Mouse (Mus musculus) kidney, embryonic 15.5 days (tissue): ENCODE measurements around the gene Hist1h2bp. TPM values are rescaled to one million over a fixed set of nuclear protein-coding genes. Genes with fewer than 3 reads are reported as not detected.
"Not testable (repeated sequence)": the region's sequence is repeated elsewhere in the genome, so short reads cannot be mapped to it uniquely, and the experiment has no call there.

ENCODE experiments used
- ATAC-seq: fragments of 200-750 bp; cut with Nextera tagmentation; replicated peaks from 2 replicates; pipeline ENCODE4 v1.8.0; 2017; ENCODE audit warnings: moderate TSS enrichment; ENCODE audit not compliant: low FRiP score
- H3K27ac ChIP-seq: fragments of 300-500 bp; sonication (generic); 2 replicates; pipeline ENCODE4 v1.5.1; 2015; ENCODE audit warnings: mild to moderate bottlenecking, inconsistent platforms
- H3K27me3 ChIP-seq: fragments of 300-500 bp; sonication (generic); 2 replicates; pipeline ENCODE4 v1.6.1; 2015; ENCODE audit warnings: inconsistent platforms
- H3K36me3 ChIP-seq: fragments of 300-500 bp; sonication (generic); 2 replicates; pipeline ENCODE4 v1.6.1; 2015; ENCODE audit warnings: inconsistent platforms
- H3K4me1 ChIP-seq: fragments of 300-500 bp; sonication (generic); 2 replicates; pipeline ENCODE4 v1.6.1; 2015; ENCODE audit warnings: inconsistent platforms
- H3K4me2 ChIP-seq: fragments of 300-500 bp; sonication (generic); 2 replicates; pipeline ENCODE4 v1.6.1; 2015; ENCODE audit warnings: moderate library complexity, mild to moderate bottlenecking, inconsistent platforms
- H3K4me3 ChIP-seq: fragments of 300-500 bp; sonication (generic); replicated peaks from 2 replicates; pipeline ENCODE4 v1.5.1; 2015; ENCODE audit warnings: mild to moderate bottlenecking, inconsistent platforms
- H3K9ac ChIP-seq: fragments of 300-500 bp; sonication (generic); 2 replicates; pipeline ENCODE4 v1.6.1; 2015; ENCODE audit warnings: mild to moderate bottlenecking, inconsistent platforms
- H3K9me3 ChIP-seq: fragments of 300-500 bp; sonication (generic); replicated peaks from 2 replicates; pipeline ENCODE4 v1.6.1; 2016; ENCODE audit warnings: inconsistent platforms
- WGBS: fragments of 180-500 bp; shearing (Covaris S2); methylation state at CpG from one replicate; pipeline ENCODE4 v1.1.7; 2015; ENCODE audit warnings: mixed read lengths; 5-methylcytosine and 5-hydroxymethylcytosine counted together
- polyA plus RNA-seq: library from polyadenylated mRNA; unstranded; fragments of >200 nt; fragmentation: Nextera tagmentation; extraction: Ambion mirVana; gene quantifications from 2 replicates; pipeline ENCODE4 v1.2.1, GENCODE M21; 2015

The Hist1h2bp gene
- polyA plus RNA-seq, 1 experiment from 2014 or later, result 1.8 TPM

DNA sequence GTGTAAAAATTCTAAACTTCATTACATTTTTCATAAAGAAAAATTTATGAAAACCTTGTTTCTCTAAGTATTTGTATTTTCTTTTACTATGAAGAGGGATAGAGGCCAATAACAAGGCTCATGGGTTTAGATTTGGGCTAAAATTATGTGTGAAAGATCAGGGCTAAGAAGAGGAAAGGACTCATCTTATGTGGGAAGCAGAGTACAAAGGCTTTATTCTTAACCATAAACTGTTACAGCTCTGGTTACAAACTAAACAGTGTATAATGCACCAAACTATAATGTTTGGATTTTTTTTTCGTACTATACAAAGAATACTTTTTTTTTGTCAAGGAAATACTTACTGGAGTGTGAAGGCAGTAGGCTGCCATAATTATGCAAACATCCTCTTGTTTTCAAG is 31.6 kb upstream of the Hist1h2bp start:
- peak overlapping the region; percentile 44 for H3K4me2 ChIP-seq
- peaks cover 13% of the 10 kb centered on the region; the same call in 1 of the 2 replicates for H3K4me1 ChIP-seq
- no peak overlapping the region for H3K9ac ChIP-seq
- no peak overlapping the region for H3K27ac ChIP-seq
- no peaks in the 10 kb centered on the region for H3K9me3 ChIP-seq
- no peak overlapping the region; the same call in 1 of the 2 replicates for H3K4me3 ChIP-seq
- 49% methylated on average over 1 of the region's 1 CpGs for WGBS
- no peaks in the 10 kb centered on the region for H3K27me3 ChIP-seq
- ATAC-seq, result no peak
- no peaks in the 10 kb centered on the region for H3K36me3 ChIP-seq

DNA sequence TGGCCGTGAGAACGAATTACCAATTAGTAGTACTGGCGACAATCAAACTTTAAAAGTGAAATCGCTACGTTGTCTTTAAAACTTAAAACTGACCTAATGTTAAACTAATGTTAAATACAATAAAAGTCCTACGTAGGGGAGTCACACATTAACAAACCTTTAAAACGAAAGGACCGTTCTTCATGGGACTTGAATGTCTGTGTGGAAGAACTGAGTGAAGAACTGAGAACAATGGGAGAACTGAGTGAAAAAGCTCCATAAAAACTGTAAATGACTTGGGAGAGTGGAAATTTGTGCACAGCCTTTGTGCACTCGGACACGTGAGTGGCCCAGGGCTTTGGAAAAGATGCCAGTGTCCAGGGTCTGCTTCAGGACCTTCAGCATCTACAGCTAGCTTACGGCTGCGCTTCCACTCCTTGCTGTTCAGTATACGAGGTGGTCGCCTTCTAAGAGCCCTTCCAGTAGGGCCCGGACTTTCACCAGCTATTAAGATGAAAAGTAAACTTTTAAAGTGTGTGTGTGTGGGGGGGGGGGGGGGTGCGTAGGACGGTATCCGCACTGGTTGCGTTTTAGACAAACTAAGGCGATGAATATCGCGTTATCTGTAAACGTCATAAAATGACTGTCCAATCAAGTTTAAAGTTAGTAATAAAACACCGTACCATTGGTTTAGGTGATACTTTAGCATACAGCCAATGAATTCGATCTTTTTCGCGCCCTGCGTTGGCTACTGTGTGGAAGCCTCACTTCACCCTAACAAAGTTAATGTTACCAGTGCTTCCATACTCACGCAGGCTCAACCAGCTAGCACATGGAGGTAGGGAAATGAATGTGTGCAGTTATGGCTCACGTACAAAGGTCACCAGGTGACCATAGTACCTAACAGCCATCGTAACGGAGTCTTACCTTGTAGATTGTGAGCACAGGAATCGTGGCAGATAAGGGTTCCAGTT is 8.2 kb upstream of the Hist1h2bp start:
- H3K4me2 ChIP-seq, result peak overlapping the region; percentile 74
- no peaks in the 10 kb centered on the region for H3K36me3 ChIP-seq
- H3K4me1 ChIP-seq, result peaks cover 24% of the 10 kb centered on the region
- H3K9me3 ChIP-seq, result no peaks in the 10 kb centered on the region
- peak overlapping the region; percentile 98 for H3K27ac ChIP-seq
- H3K4me3 ChIP-seq, result peak overlapping the region; percentile 52
- no peaks in the 10 kb centered on the region for H3K27me3 ChIP-seq
- H3K9ac ChIP-seq, result peak overlapping the region; percentile 85
- WGBS, result 4% methylated on average over 33 of the region's 33 CpGs
- ATAC-seq, result peak; percentile 83

DNA sequence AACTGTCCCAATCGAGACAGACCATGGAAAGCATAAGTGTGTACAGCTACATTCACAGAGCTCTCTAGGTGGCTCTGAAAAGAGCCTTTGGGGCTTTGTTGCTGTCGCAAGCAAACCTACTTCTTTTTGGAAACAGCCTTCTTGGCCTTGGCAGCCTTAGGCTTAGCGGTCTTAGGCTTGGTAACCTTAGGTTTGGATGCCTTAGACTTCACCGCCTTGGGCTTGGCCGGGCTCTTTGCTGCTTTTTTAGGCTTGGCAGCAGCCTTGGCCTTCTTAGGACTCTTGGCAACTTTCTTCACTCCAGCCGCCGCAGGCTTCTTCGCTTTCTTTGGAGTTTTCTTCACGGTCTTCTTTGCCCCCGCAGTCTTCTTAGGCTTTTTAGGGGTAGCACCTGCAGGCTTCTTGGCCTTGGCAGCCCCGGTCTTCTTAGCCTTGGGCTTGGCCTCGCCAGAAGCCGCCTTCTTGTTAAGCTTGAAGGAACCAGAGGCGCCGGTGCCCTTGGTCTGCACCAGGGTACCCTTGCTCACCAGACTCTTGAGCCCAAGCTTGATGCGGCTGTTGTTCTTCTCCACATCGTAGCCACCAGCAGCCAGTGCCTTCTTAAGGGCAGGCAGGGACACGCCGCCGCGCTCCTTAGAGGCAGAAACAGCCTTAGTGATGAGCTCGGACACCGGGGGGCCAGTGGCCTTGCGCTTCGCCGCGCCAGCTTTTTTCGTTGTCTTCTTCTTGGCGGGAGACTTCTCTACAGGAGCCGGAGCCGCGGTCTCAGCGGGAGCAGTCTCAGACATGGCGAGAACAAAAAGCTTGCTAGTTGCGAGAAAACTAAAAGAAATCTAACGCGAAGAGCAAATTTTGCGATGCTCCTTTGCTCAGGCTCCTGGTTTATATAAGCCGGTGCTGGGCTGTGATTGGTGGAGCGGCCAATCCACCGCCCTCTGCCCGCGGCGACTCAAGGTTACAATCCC is 7.2 kb upstream of the Hist1h2bp start, which contains the start of gene Hist1h1b:
Hist1h1b (minus strand) TSS at position 859 of the 965 bp plus-strand sequence.
- H3K36me3 ChIP-seq, result no peaks in the 10 kb centered on the region
- no peaks in the 10 kb centered on the region for H3K9me3 ChIP-seq
- H3K27me3 ChIP-seq, result no peaks in the 10 kb centered on the region
- H3K9ac ChIP-seq, result peak within 1 kb of the TSS; percentile 85
- H3K4me3 ChIP-seq, result peak within 1 kb of the TSS; percentile 52
- WGBS, result under 1% methylated on average over 44 of the region's 44 CpGs
- ATAC-seq, result peak; percentile 62
- peak within 1 kb of the TSS; percentile 98 for H3K27ac ChIP-seq
- peaks cover 29% of the 10 kb centered on the region for H3K4me1 ChIP-seq
- peak within 1 kb of the TSS; percentile 74 for H3K4me2 ChIP-seq

DNA sequence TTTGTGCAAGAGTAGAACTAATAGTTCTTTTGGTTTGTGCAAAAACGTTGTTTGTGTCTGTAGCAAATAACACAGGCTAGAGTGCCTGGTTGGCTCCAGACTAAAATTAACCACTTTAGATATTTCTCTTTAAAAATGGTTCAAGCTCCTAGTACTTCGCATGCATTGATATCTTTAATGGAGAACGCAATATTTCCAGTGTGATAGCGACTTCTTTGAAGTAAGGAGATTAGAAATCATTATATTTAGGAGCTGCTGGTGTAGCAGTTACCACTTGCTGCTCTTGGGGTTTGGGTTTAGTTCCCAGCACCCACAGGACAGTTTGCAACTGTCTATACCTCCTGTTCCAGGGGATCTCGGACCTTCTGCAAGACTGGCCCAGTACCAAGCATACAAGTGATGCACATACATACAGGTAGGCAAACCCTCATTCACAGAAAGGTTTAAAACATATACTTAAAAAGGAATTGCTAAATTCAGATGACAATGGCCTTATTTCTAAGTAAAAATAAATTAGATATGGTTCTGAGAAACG is 6.2 kb upstream of the Hist1h2bp start:
- Histone ChIP-seq H3K9me3 (no peaks in the 10 kb centered on the region), H3K4me1 (peaks cover 36% of the 10 kb centered on the region), H3K9ac (no peak overlapping the region), H3K27me3 (no peaks in the 10 kb centered on the region), H3K36me3 (no peaks in the 10 kb centered on the region), H3K4me2 (peak overlapping the region; percentile 74), H3K4me3 (peak overlapping the region; percentile 52), H3K27ac (peak overlapping the region; percentile 98)
- 43% methylated on average over 6 of the region's 6 CpGs for WGBS
- ATAC-seq, result no peak

DNA sequence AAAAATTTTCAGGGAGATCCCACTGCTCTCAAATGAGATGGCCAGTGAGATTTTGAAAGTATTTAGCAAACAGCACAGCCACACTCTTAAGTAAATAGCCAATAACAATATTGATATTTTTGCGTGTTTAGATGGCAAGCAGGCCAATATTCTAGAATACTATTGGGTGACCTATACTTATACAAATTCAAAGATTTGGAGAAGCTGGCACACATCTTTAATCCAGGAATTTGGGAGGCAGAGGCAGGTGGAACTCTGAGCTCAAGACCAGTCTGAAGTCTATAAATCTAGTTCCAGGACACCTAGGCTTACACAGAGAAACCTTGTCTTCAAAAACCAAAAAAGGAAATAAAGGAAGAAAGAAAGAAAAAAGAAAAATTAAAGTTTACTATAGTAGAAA is 5.6 kb upstream of the Hist1h2bp start:
- peak overlapping the region; percentile 45; the same call in 1 of the 2 replicates for H3K27ac ChIP-seq
- no peak for ATAC-seq
- no peak overlapping the region for H3K4me2 ChIP-seq
- H3K9ac ChIP-seq, result no peak overlapping the region
- 96% methylated on average over 1 of the region's 1 CpGs for WGBS
- no peaks in the 10 kb centered on the region for H3K36me3 ChIP-seq
- H3K4me1 ChIP-seq, result peaks cover 38% of the 10 kb centered on the region
- H3K9me3 ChIP-seq, result no peaks in the 10 kb centered on the region
- no peak overlapping the region for H3K4me3 ChIP-seq
- no peaks in the 10 kb centered on the region for H3K27me3 ChIP-seq

DNA sequence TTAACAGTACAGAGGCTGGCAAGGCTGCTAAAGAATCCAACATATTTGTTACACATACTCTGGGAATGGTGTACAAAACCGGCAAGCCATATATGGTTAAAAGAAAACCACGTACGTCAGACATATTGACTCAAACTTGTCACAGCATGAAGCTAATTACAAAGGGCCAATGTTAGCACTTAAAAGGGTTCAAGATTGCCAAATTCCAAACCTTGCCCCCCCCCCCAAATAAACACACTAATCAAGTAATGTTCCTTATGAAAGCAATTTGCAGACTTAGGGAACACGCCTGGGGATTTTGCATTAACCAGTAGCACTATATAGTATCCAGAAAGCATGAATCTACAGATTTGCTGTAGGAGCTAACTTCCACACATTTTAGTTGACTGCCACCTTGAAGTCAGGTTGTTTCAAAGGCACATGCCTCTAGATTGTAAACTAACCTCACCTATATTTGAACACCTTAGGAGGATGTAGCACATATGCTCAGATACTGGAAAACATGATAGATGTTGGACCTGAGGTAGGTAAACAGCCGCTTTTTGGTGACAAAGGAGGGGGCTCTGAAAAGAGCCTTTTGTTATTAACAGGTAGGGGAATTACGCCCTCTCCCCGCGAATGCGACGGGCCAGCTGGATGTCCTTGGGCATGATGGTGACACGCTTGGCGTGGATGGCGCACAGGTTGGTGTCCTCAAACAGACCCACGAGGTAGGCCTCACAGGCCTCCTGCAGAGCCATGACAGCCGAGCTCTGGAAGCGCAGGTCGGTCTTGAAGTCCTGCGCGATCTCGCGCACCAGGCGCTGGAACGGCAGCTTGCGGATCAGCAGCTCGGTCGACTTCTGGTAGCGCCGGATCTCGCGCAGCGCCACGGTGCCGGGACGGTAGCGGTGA is 4.7 kb upstream of the Hist1h2bp start:
- peaks cover 38% of the 10 kb centered on the region for H3K4me1 ChIP-seq
- peak overlapping the region; percentile 63 for H3K9ac ChIP-seq
- peak overlapping the region; percentile 96 for H3K27ac ChIP-seq
- H3K4me3 ChIP-seq, result peak overlapping the region; percentile 49
- not testable (repeated sequence) for H3K9me3 ChIP-seq, ATAC-seq, H3K36me3 ChIP-seq, H3K27me3 ChIP-seq
- under 1% methylated on average over 21 of the region's 35 CpGs for WGBS
- peak overlapping the region; percentile 73 for H3K4me2 ChIP-seq

DNA sequence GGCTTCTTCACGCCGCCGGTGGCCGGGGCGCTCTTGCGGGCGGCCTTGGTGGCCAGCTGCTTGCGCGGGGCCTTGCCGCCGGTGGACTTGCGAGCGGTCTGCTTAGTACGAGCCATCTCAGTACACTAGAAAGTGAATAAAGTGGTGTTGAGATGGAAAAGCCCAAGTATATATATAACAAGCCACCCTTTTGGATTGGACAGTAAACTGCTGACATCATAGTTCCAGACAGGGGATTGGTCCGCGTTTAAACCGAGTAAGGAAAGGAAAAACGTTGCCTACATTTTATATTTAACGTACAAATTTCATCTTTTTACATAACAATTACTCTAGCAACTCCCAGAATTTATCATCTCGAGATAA is 4.0 kb upstream of the Hist1h2bp start, which contains the start of gene Hist1h3i:
Hist1h3i (minus strand) TSS at position 116 of the 363 bp plus-strand sequence.
- Histone ChIP-seq H3K9me3 (no peaks in the 10 kb centered on the region), H3K4me1 (peaks cover 39% of the 10 kb centered on the region), H3K36me3 (no peaks in the 10 kb centered on the region), H3K27ac (peak within 1 kb of the TSS; percentile 96), H3K4me2 (peak within 1 kb of the TSS; percentile 73), H3K4me3 (peak within 1 kb of the TSS; percentile 49), H3K27me3 (no peaks in the 10 kb centered on the region), H3K9ac (peak within 1 kb of the TSS; percentile 63)
- under 1% methylated on average over 15 of the region's 20 CpGs for WGBS
- ATAC-seq, result peak; percentile 73

DNA sequence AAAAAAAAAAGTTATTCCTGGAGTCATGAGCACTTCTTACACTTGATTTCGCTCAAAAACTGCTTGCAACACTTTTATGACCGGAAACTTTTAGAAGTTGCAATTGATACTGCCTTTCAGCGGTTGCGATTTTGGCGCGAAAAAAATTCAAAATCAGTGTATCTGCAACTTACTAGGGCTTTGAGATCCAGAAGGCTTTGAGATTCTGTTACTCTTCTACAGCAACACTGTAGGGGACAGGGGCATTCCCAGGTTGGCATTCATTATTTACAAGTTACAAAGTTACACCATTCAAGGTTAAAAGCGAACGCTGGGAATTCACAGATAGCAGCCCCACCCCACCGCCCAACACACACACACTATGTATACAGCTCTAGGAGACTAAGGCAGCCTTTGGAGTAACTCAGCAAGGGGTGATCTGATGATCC is 3.5 kb upstream of the Hist1h2bp start:
- Histone ChIP-seq H3K4me3 (peak overlapping the region; percentile 49), H3K9ac (peak overlapping the region; percentile 41), H3K4me1 (peaks cover 39% of the 10 kb centered on the region), H3K36me3 (no peaks in the 10 kb centered on the region), H3K9me3 (no peaks in the 10 kb centered on the region), H3K27me3 (no peaks in the 10 kb centered on the region), H3K27ac (peak overlapping the region; percentile 96), H3K4me2 (peak overlapping the region; percentile 73)
- no peak for ATAC-seq
- under 1% methylated on average over 9 of the region's 9 CpGs for WGBS

DNA sequence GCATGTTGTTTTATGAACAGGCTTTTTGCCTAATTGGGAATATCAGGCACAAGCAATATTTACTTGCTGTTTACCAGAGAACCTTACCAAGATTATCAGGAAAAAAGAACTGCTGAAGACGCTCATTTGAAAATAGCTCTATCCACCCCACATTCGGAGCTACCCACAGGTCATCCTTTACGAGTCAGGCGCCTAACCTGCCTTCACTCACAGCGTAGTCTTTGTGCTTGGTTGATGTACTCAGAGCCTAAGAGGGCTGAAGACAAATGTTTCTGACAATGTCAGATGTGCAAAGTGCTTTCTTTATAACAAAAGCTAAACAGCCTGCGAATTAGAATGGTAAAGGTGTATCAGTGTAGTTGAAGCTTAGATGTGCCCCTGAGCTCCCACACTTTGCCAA is 3.0 kb upstream of the Hist1h2bp start:
- peaks cover 39% of the 10 kb centered on the region for H3K4me1 ChIP-seq
- ATAC-seq, result no peak
- H3K27ac ChIP-seq, result peak overlapping the region; percentile 96
- 25% methylated on average over 6 of the region's 6 CpGs for WGBS
- peak overlapping the region; percentile 73 for H3K4me2 ChIP-seq
- H3K27me3 ChIP-seq, result no peaks in the 10 kb centered on the region
- H3K36me3 ChIP-seq, result no peaks in the 10 kb centered on the region
- peak overlapping the region; percentile 41 for H3K9ac ChIP-seq
- peak overlapping the region; percentile 49 for H3K4me3 ChIP-seq
- H3K9me3 ChIP-seq, result no peaks in the 10 kb centered on the region

DNA sequence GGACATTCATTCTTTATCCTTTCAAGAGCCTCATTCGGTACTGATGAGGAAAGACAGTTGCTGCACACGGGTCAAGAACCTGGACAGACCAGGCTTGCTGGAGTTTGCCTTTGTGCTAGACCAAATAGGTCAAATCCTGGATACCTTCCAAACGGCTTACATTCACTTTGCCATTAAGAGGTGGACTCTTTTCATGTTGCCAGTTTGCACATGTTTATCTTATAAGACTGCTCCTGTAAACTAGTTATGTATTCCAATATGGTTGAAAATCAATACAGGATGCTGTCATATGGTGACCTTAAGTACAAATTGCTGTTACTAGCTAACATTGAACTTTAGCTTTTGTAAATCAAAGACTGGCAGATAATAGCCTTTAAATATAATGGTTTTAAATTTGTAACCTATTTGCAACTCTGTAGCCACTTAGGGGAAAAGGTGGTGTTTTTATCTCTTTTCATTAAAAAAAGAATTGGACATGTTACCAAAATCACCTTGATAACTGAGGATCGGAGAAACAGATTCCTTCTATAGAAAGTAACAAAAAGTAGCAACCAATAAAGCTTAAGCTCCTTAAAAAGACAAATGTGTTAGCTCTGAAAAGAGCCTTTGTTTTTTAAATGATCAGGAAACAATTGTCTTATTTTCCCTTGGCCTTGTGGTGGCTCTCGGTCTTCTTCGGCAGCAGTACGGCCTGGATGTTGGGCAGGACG is 917 bp upstream of the Hist1h2bp start:
- Histone ChIP-seq H3K36me3 (no peaks in the 10 kb centered on the region), H3K4me3 (peak overlapping the region; percentile 43), H3K9ac (peak overlapping the region; percentile 48; the same call in 1 of the 2 replicates), H3K4me2 (peak overlapping the region; percentile 57), H3K27me3 (no peaks in the 10 kb centered on the region), H3K27ac (peak overlapping the region; percentile 92), H3K9me3 (no peaks in the 10 kb centered on the region), H3K4me1 (peaks cover 43% of the 10 kb centered on the region)
- ATAC-seq, result no peak
- WGBS, result 7% methylated on average over 8 of the region's 8 CpGs
